Comparison of ENCODE assay signal across 15 mouse cellular contexts in genomic region chr7:80845621-80846279, GRCm38 (mm10). TPM values are rescaled to one million over a fixed set of nuclear protein-coding genes. Genes with fewer than 3 reads are reported as not detected.
A peak's percentile ranks its signal among the peaks of the same experiment; 100 is the strongest.
DNase-seq lines count a peak whose midpoint lies in the region; ATAC-seq lines count a peak whose summit lies in the region.
"Had no signal": no experiment of that assay in that cellular context is flagged by ENCODE, and none has a peak within 500 bp of the region (broad histone marks: within the 10 kb centered on the region; RNA-seq: fewer than 3 reads in every experiment).

No protein-coding gene starts in this region.

- DNase-seq in heart, adult 11 months = peak; percentile 97
- DNase-seq in heart, postnatal 25 days (ENCODE audit: low spot score) = no peak
- DNase-seq in lung, adult 18-20 months = peak; percentile 50
- no peak for DNase-seq in lung, postnatal 14 days
- DNase-seq in heart, embryonic 10.5 days (ENCODE audit: low spot score) = peak; percentile 66
- no peak for DNase-seq in layer of hippocampus, adult 9-11 months
- no peak for DNase-seq in adrenal gland, adult (ENCODE audit: inconsistent age in 2 of 2, low spot score in 1 of 2)
- DNase-seq: adrenal gland, postnatal 36 days; B cell, adult 2 months; cerebellum, adult 9-10 months had no signal

- peaks cover 5% of the 10 kb centered on the region for H3K4me1 ChIP-seq in heart, embryonic 10.5 days
- H3K4me1 ChIP-seq in stomach, embryonic 15.5 days = peaks cover 3% of the 10 kb centered on the region; the same call in 1 of the 2 replicates
- H3K4me1 ChIP-seq: embryonic facial prominence, embryonic 12.5 days; forebrain, embryonic 15.5 days; midbrain, embryonic 12.5 days had no signal

- 66% methylated on average over 15 of the region's 15 CpGs for WGBS in heart, embryonic 10.5 days
- whole genome bisulfite sequencing in stomach, embryonic 15.5 days = 65% methylated on average over 15 of the region's 15 CpGs

- H3K27ac ChIP-seq in heart, embryonic 10.5 days = no peak overlapping the region
- no peak overlapping the region; the same call in 1 of the 2 replicates for H3K27ac ChIP-seq in stomach, embryonic 15.5 days
- H3K27ac ChIP-seq: embryonic facial prominence, embryonic 12.5 days; forebrain, embryonic 15.5 days; liver, embryonic 14.5 days; midbrain, embryonic 12.5 days had no signal

- ATAC-seq in stomach, embryonic 15.5 days (ENCODE audit: insufficient read depth, low FRiP score, low read depth) = no peak
- ATAC-seq: forebrain, embryonic 15.5 days had no signal

- intact Hi-C loops in heart, postnatal 25 days (cut with DNase I) = loop anchor here (5.0 kb wide), 1 partner anchor 43 kb away; no protein-coding TSS in a partner anchor

- no peaks in the 10 kb centered on the region for H3K9me3 ChIP-seq in heart, embryonic 10.5 days
- H3K9me3 ChIP-seq in stomach, embryonic 15.5 days = no peaks in the 10 kb centered on the region
- H3K9me3 ChIP-seq: embryonic facial prominence, embryonic 12.5 days; forebrain, embryonic 15.5 days; midbrain, embryonic 12.5 days had no signal

- H3K9ac ChIP-seq in stomach, embryonic 15.5 days = no peak overlapping the region
- H3K9ac ChIP-seq: embryonic facial prominence, embryonic 12.5 days; forebrain, embryonic 15.5 days; liver, embryonic 14.5 days; midbrain, embryonic 12.5 days had no signal

- H3K27me3 ChIP-seq in heart, embryonic 10.5 days (ENCODE audit: insufficient read depth, poor library complexity, severe bottlenecking) = no peaks in the 10 kb centered on the region
- no peaks in the 10 kb centered on the region for H3K27me3 ChIP-seq in stomach, embryonic 15.5 days (replicated peaks)
- H3K27me3 ChIP-seq: embryonic facial prominence, embryonic 12.5 days; forebrain, embryonic 15.5 days; midbrain, embryonic 12.5 days had no signal

- peak overlapping the region; percentile 5; the same call in 1 of the 2 replicates for H3K4me2 ChIP-seq in stomach, embryonic 15.5 days
- H3K4me2 ChIP-seq: embryonic facial prominence, embryonic 12.5 days; forebrain, embryonic 15.5 days; midbrain, embryonic 12.5 days had no signal

- no peaks in the 10 kb centered on the region for H3K36me3 ChIP-seq in heart, embryonic 10.5 days
- H3K36me3 ChIP-seq in stomach, embryonic 15.5 days = no peaks in the 10 kb centered on the region
- H3K36me3 ChIP-seq: embryonic facial prominence, embryonic 12.5 days; forebrain, embryonic 15.5 days; midbrain, embryonic 12.5 days had no signal

- H3K4me3 ChIP-seq in heart, embryonic 10.5 days = no peak overlapping the region
- no peak overlapping the region for H3K4me3 ChIP-seq in stomach, embryonic 15.5 days (replicated peaks)
- H3K4me3 ChIP-seq: embryonic facial prominence, embryonic 12.5 days; forebrain, embryonic 15.5 days; midbrain, embryonic 12.5 days had no signal

RNA-seq across cellular contexts. Expression of gene Zscan2, which starts 15.0 kb away (rescaled TPM):
- 1 to 10 TPM; 5.4 to 6.1 TPM for total RNA-seq in heart, postnatal 25 days (2021)
- 2.3 and 2.5 TPM in 2 replicates for polyA plus RNA-seq in heart, embryonic 10.5 days (2016; fragmentation: Nextera tagmentation; extraction: Ambion mirVana)
- polyA plus RNA-seq in stomach, embryonic 15.5 days (2015; fragmentation: Nextera tagmentation; extraction: Ambion mirVana) = 1.6 and 2.1 TPM in 2 replicates

RNA-seq across cellular contexts. Expression of gene Iqgap1, which starts 20.0 kb away (rescaled TPM):
- total RNA-seq in heart, postnatal 25 days (2021) = 10 to 100 TPM; 39.8 to 46.7 TPM
- polyA plus RNA-seq in heart, embryonic 10.5 days (2016; fragmentation: Nextera tagmentation; extraction: Ambion mirVana) = 37.7 and 39.5 TPM in 2 replicates
- polyA plus RNA-seq in stomach, embryonic 15.5 days (2015; fragmentation: Nextera tagmentation; extraction: Ambion mirVana) = 84.2 TPM in 2 replicates

RNA-seq across cellular contexts. Expression of gene Wdr73, which starts 55.3 kb away (rescaled TPM):
- 1 to 10 TPM; 5.7 to 6.0 TPM for total RNA-seq in heart, postnatal 25 days (2021)
- 27.1 and 39.6 TPM in 2 replicates for polyA plus RNA-seq in heart, embryonic 10.5 days (2016; fragmentation: Nextera tagmentation; extraction: Ambion mirVana)
- polyA plus RNA-seq in stomach, embryonic 15.5 days (2015; fragmentation: Nextera tagmentation; extraction: Ambion mirVana) = 33.2 and 33.7 TPM in 2 replicates

RNA-seq across cellular contexts. Expression of gene Nmb, which starts 59.1 kb away (rescaled TPM):
- 1 to 10 TPM; 5.8 to 7.7 TPM for total RNA-seq in heart, postnatal 25 days (2021)
- 4.9 and 6.5 TPM in 2 replicates for polyA plus RNA-seq in heart, embryonic 10.5 days (2016; fragmentation: Nextera tagmentation; extraction: Ambion mirVana)
- polyA plus RNA-seq in stomach, embryonic 15.5 days (2015; fragmentation: Nextera tagmentation; extraction: Ambion mirVana) = 5.1 TPM in 2 replicates

Comparison
In these comparisons a context has a peak if more than half of its experiments do, and no peak if none do; other contexts are left out.
1. DNase-seq: peak in heart, adult 11 months (single experiment), lung, adult 18-20 months (2 of 2) and heart, embryonic 10.5 days (single experiment); none in heart, postnatal 25 days (single experiment), lung, postnatal 14 days (single experiment), layer of hippocampus, adult 9-11 months (single experiment) and adrenal gland, adult (0 of 2).